Mouse (Mus musculus): ENCODE measurements around the gene Rps21.

- TF ChIP-seq CTCF (IDR thresholded peaks at IDR 0.05; ENCODE audit: low read depth, low read length) (no peak), TAL1 (conservative IDR thresholded peaks at IDR 0.05; ENCODE audit: low read depth, low read length) (no peak), POLR2AphosphoS5 (IDR thresholded peaks at IDR 0.05; ENCODE audit: insufficient replicate concordance, low read depth, low read length) (no peak), GATA1 (IDR thresholded peaks at IDR 0.05; ENCODE audit: borderline replicate concordance, low read length) (no peak)
These were observed 17.3 kb downstream of the Rps21 start for GRCm38 (mm10) chr2:180274523-180274922.
